Mouse (Mus musculus) embryonic facial prominence, embryonic 14.5 days (tissue): ENCODE results near the gene Spdye4b. TPM values are rescaled to one million over a fixed set of nuclear protein-coding genes. Genes with fewer than 3 reads are reported as not detected.

Experiments
- microRNA-seq: library from miRNA; unstranded; fragments of <30 nt; microRNA quantifications from one replicate; pipeline ENCODE4, GENCODE M21; 2016; ENCODE audit warnings: borderline number of aligned reads
- polyA plus RNA-seq: library from polyadenylated mRNA; unstranded; fragments of >200 nt; fragmentation: Nextera tagmentation; extraction: Ambion mirVana; gene quantifications from 2 replicates; pipeline ENCODE4 v1.2.1, GENCODE M21; 2014

The Spdye4b gene
- polyA plus RNA-seq, 1 experiment from 2014 or later: not detected

Small RNA genes lying within 50 kb of the gene (microRNA-seq; reads per million reads assigned to microRNA genes)
- not detected for gene Gm44405

Other genes with a start within 250 kb of the Spdye4b start
- gene Fscn1, start 220.7 kb upstream of the Spdye4b start, polyA plus RNA-seq: 338 and 413 TPM in 2 replicates
- gene Rnf216, start 68.0 kb upstream of the Spdye4b start, polyA plus RNA-seq: 33.1 and 34.0 TPM in 2 replicates
- gene Olfr718-ps1, start 33.4 kb upstream of the Spdye4b start, polyA plus RNA-seq: 0.07 TPM in 1 of 2 replicates, not detected in the other
- 7.6 and 8.2 TPM in 2 replicates for gene Rbak, start 242 bp upstream of the Spdye4b start, polyA plus RNA-seq
- not detected in 2 replicates for gene Spdye4a, start 45.9 kb downstream of the Spdye4b start, polyA plus RNA-seq
- gene Zfp12, start 54.1 kb downstream of the Spdye4b start, polyA plus RNA-seq: 16.1 and 16.6 TPM in 2 replicates
- 1.4 and 2.1 TPM in 2 replicates for gene Zfp316, start 89.0 kb downstream of the Spdye4b start, polyA plus RNA-seq
- gene Zfp853, start 112.6 kb downstream of the Spdye4b start, polyA plus RNA-seq: 0.17 and 0.46 TPM in 2 replicates
- gene E130309D02Rik, start 134.3 kb downstream of the Spdye4b start, polyA plus RNA-seq: 22.6 and 26.1 TPM in 2 replicates
- 68.3 and 74.7 TPM in 2 replicates for gene Zdhhc4, start 148.2 kb downstream of the Spdye4b start, polyA plus RNA-seq
- gene Grid2ip, start 176.3 kb downstream of the Spdye4b start, polyA plus RNA-seq: 0.51 and 0.87 TPM in 2 replicates
- gene Kdelr2, start 222.8 kb downstream of the Spdye4b start, polyA plus RNA-seq: 477 and 497 TPM in 2 replicates